Mouse (Mus musculus) forebrain, embryonic 15.5 days (tissue): ENCODE data around the gene Ydjc. TPM values are rescaled to one million over a fixed set of nuclear protein-coding genes. Genes with fewer than 3 reads are reported as not detected.
A peak's percentile ranks its signal among the peaks of the same experiment; 100 is the strongest.
"Not testable (repeated sequence)": the region's sequence is repeated elsewhere in the genome, so short reads cannot be mapped to it uniquely, and the experiment has no call there.

Experiments
- ATAC-seq: fragments of 200-750 bp; cut with Nextera tagmentation; replicated peaks from 2 replicates; pipeline ENCODE4 v1.8.0; 2017; ENCODE audit warnings: mild to moderate bottlenecking, moderate TSS enrichment, moderate library complexity
- H3K27ac ChIP-seq: fragments of 300-500 bp; sonication (generic); replicated peaks from 2 replicates; pipeline ENCODE4 v1.5.1; 2015; ENCODE audit warnings: mild to moderate bottlenecking, inconsistent platforms
- H3K27me3 ChIP-seq: fragments of 300-500 bp; sonication (generic); 2 replicates; pipeline ENCODE4 v1.6.1; 2015; ENCODE audit warnings: inconsistent platforms
- H3K36me3 ChIP-seq: fragments of 300-500 bp; sonication (generic); 2 replicates; pipeline ENCODE4 v1.6.1; 2015; ENCODE audit warnings: mild to moderate bottlenecking, inconsistent platforms
- H3K4me1 ChIP-seq: fragments of 300-500 bp; sonication (generic); 2 replicates; pipeline ENCODE4 v1.6.1; 2015; ENCODE audit warnings: inconsistent platforms
- H3K4me2 ChIP-seq: fragments of 300-500 bp; sonication (generic); replicated peaks from 2 replicates; pipeline ENCODE4 v1.6.1; 2015; ENCODE audit warnings: mild to moderate bottlenecking, inconsistent platforms
- H3K4me3 ChIP-seq: fragments of 300-500 bp; sonication (generic); 2 replicates; pipeline ENCODE4 v1.5.1; 2015; ENCODE audit warnings: mild to moderate bottlenecking, inconsistent platforms
- H3K9ac ChIP-seq: fragments of 300-500 bp; sonication (generic); replicated peaks from 2 replicates; pipeline ENCODE4 v1.6.1; 2015; ENCODE audit warnings: mild to moderate bottlenecking, inconsistent platforms
- H3K9me3 ChIP-seq: fragments of 300-500 bp; sonication (generic); 2 replicates; pipeline ENCODE4 v1.6.1; 2016; ENCODE audit warnings: inconsistent platforms
- WGBS: fragments of 180-500 bp; shearing (Covaris S2); methylation state at CpG from one replicate; pipeline ENCODE4 v1.1.7; 2015; ENCODE audit warnings: mixed read lengths; 5-methylcytosine and 5-hydroxymethylcytosine counted together
- polyA plus RNA-seq: library from polyadenylated mRNA; unstranded; fragments of >200 nt; fragmentation: Nextera tagmentation; extraction: Ambion mirVana; gene quantifications from 2 replicates; pipeline ENCODE4 v1.2.1, GENCODE M21; 2015

Ydjc gene
- polyA plus RNA-seq, 1 experiment from 2014 or later = 26.3 TPM

DNA sequence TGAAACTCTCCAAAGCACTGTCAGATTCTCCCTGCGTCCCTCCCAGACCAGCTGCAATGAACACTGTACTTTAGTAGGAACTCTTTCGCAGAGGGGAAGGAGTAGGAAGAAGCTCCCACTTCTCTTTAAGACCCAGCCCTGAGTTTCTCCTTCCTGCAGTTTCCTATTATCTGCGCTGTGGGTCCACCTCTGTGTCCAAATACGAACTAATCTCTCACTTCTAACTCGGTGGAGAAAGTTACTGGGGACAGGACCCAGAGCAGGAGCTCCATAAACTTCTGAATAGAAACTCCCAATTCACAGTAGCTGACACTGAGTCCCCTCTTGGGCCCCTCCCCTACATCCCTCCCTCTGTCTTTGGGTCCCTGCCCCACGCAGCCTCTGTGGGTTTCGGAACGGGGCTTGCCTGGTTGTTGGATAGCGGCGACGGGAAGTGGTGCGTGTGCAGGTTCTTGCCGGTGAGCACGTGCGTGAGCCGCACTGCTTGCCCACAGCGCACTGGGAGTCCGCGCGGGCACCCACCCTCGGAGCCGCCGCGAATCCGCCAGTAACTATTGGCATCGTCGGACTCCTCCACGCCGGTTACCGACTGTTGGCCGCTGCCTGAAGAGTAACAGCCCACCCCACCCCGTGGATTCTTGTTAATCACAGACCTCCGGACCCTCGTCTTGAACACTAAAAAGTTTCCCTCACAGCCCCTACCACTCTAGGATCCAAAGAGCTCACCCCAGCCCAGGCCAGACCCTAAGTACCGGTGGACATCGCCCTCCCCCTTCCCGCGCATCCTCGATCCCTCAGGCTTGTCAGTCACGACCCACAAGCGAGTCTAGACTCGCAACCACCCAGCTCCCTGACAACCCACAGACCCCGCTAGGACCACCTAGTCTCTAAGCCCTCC, 13.0 kb upstream of the Ydjc start:
- no peak for ATAC-seq
- Histone ChIP-seq H3K4me1 (peaks cover 16% of the 10 kb centered on the region), H3K9ac (peak overlapping the region; percentile 53), H3K27me3 (no peaks in the 10 kb centered on the region), H3K4me2 (peak overlapping the region; percentile 91), H3K27ac (peak overlapping the region; percentile 72), H3K36me3 (no peaks in the 10 kb centered on the region), H3K4me3 (peak overlapping the region; percentile 59), H3K9me3 (no peaks in the 10 kb centered on the region)
- 3% methylated on average over 43 of the region's 43 CpGs for WGBS

DNA sequence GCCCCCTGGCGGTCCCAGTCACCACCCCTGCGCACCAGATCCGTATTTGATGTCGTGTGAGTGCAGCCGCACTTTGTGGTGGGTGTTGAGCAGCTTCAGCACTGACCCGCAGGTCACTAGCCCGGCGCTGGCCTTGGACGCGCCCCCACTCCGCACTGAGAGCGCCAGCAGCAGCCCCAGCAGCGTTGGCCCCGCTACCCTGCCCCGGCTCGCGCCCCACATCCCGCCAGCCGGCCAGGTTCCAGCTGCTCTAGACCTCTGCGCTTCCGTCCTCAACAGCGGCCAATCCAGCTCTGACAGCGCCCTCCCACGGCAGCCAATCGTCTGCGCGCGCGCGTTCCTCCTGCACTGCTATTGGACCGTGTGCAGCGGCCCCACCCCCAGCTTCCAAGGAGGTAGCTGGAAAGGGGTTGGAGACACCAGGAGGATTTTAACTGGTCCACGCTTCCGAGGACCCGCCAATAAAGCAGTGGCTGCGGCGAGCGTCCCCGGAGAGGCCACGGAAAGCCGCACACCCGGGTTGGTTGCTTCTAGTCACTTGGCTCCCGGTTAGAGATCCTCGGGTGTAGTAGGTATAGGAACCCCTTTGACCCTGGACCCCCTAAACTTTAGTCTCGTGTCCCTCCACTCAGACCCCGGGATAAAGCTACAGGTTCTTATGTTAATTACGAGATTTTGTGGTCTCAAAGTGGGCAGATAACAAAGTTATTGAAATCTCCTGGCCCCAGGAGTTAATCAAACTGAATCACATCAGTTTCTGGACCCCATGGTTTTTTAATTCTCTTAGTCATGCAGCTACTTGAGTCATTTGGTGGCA, 12.1 kb upstream of the Ydjc start, which contains the start of gene Sdf2l1:
Sdf2l1 (minus strand) TSS at position 295 of the 817 bp plus-strand sequence.
- H3K36me3 ChIP-seq = no peaks in the 10 kb centered on the region
- no peaks in the 10 kb centered on the region for H3K27me3 ChIP-seq
- peak within 1 kb of the TSS; percentile 59 for H3K4me3 ChIP-seq
- WGBS = under 1% methylated on average over 47 of the region's 47 CpGs
- H3K4me2 ChIP-seq = peak within 1 kb of the TSS; percentile 91
- H3K9me3 ChIP-seq = no peaks in the 10 kb centered on the region
- H3K27ac ChIP-seq = peak within 1 kb of the TSS; percentile 72
- peak within 1 kb of the TSS; percentile 53 for H3K9ac ChIP-seq
- ATAC-seq = peak; percentile 99
- peaks cover 16% of the 10 kb centered on the region for H3K4me1 ChIP-seq

DNA sequence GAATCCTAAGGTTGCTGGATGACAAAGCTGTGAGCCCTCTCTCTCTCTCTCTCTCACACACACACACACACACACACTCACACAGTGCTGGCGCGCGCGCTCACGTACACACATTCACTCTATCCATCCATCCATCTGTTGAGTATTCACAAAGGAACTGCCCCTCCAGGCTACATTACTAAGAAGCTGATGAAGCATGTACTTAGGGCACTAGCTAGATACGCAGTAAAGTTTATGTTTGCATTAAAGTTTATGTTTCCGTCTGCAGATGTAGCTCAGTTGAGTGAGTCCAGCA, 11.6 kb upstream of the Ydjc start:
- peak overlapping the region; percentile 91 for H3K4me2 ChIP-seq
- H3K4me3 ChIP-seq = peak overlapping the region; percentile 59
- 0 out of 2 replicates have a peak, but pooled peaks have one; percentile 11 for ATAC-seq
- H3K4me1 ChIP-seq = peaks cover 16% of the 10 kb centered on the region
- peak overlapping the region; percentile 34 for H3K9ac ChIP-seq
- WGBS = 23% methylated on average over 7 of the region's 7 CpGs
- no peaks in the 10 kb centered on the region for H3K36me3 ChIP-seq
- peak overlapping the region; percentile 44 for H3K27ac ChIP-seq
- no peaks in the 10 kb centered on the region for H3K9me3 ChIP-seq
- no peaks in the 10 kb centered on the region for H3K27me3 ChIP-seq

DNA sequence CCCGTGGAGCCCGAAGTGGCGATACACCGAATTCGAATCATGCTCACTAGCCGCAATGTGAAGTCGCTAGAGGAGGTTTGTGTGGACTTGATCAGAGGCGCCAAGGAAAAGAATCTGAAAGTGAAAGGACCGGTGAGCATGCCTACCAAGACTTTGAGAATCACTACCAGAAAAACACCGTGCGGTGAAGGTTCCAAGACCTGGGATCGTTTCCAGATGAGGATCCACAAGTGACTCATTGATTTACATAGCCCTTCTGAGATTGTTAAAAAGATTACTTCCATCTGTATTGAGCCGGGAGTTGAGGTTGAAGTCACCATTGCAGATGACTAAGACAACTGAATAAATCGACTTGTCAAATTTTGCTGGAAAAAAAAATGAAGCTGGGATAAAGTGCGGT, 7.1 kb upstream of the Ydjc start:
- Histone ChIP-seq H3K9me3 (no peaks in the 10 kb centered on the region), H3K27me3 (no peaks in the 10 kb centered on the region), H3K9ac (no peak overlapping the region), H3K27ac (no peak overlapping the region), H3K4me1 (peaks cover 6% of the 10 kb centered on the region), H3K4me3 (no peak overlapping the region), H3K36me3 (no peaks in the 10 kb centered on the region), H3K4me2 (no peak overlapping the region)
- 91% methylated on average over 15 of the region's 15 CpGs for WGBS
- ATAC-seq = no peak

DNA sequence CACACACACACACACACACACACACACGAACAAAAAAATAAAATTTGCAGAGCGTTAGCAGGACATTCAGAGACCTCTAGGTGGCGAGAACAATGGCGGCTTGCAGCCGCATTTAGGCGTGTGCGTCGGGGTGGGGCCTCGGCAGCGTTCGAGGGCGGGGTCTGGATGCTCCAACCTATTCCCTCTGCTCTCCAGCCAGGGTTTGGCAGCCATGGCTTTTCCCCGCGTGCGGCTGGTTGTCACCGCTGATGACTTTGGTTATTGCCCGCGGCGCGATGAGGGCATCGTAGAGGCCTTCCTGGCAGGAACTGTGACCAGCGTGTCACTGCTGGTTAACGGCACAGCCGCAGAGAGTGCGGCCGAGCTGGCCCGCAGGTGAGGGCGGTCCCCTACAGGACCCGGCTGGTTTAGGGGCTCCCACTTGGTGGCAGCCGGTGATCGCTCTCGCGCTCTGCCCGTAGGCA, 2.4 kb downstream of the Ydjc start, which contains the start of gene Ccdc116:
Ccdc116 (minus strand) TSS at position 458 of the 464 bp plus-strand sequence.
- Histone ChIP-seq H3K27ac (no peak within 1 kb of the TSS; the same call in 1 of the 2 replicates), H3K9ac (peak within 1 kb of the TSS; percentile 47), H3K36me3 (no peaks in the 10 kb centered on the region), H3K4me1 (peaks cover 15% of the 10 kb centered on the region), H3K27me3 (peaks cover 5% of the 10 kb centered on the region; the same call in 1 of the 2 replicates), H3K4me3 (peak within 1 kb of the TSS; percentile 52), H3K4me2 (peak within 1 kb of the TSS; percentile 90), H3K9me3 (no peaks in the 10 kb centered on the region)
- peak; percentile 90 for ATAC-seq
- 0% methylated on average over 34 of the region's 34 CpGs for WGBS

DNA sequence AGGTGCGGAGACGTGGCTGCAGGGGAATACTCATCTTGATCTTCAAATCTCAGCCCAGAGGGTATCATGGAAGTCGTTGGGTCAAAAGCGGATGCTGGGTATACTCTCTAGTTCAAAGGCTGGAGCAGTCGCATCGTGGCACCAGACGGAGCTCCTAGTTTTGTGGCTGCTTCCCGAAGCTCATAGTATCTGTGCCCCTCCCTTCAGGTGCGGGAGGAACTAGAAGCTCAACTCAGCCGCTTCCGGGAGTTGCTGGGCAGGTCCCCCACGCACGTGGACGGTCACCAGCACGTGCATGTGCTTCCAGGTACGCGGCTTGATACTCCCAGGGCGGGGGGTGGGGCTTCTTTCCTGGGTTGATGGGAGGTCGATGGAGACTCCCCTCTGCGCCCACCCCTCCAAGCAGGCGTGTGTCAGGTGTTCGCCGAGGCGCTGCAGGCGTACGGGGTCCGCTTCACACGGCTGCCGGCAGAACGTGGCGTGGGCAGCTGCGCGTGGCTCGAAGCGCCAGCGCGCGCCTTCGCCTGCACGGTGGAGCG, 3.0 kb downstream of the Ydjc start:
- Histone ChIP-seq H3K4me3 (peak overlapping the region; percentile 52), H3K4me2 (peak overlapping the region; percentile 90), H3K4me1 (peaks cover 15% of the 10 kb centered on the region), H3K9ac (peak overlapping the region; percentile 47), H3K9me3 (no peaks in the 10 kb centered on the region), H3K36me3 (no peaks in the 10 kb centered on the region), H3K27me3 (peaks cover 5% of the 10 kb centered on the region; the same call in 1 of the 2 replicates), H3K27ac (no peak overlapping the region; the same call in 1 of the 2 replicates)
- ATAC-seq = peak; percentile 28
- WGBS = under 1% methylated on average over 41 of the region's 41 CpGs

DNA sequence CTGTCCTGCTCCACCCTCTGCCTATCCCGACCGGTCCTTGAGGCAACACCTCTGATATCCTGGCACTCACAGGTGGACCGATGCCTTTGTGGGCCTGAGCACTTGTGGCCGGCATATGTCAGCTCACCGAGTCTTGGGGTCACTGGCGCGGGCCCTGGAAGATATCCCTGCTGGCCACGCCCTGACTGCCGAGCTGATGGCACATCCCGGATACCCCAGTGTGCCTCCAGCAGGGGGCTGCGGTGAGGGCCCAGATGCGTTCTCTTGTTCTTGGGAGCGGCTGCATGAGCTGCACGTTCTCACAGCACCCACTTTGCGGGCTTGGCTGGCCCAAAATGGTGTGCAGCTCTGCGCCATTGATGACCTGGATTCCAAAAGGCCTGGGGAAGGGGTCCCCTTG, 3.7 kb downstream of the Ydjc start:
- H3K27me3 ChIP-seq = peaks cover 5% of the 10 kb centered on the region; the same call in 1 of the 2 replicates
- ATAC-seq = peak; percentile 5
- peak overlapping the region; percentile 90 for H3K4me2 ChIP-seq
- H3K9ac ChIP-seq = peak overlapping the region; percentile 47; the same call in 1 of the 2 replicates
- 5% methylated on average over 16 of the region's 16 CpGs for WGBS
- H3K4me1 ChIP-seq = peaks cover 15% of the 10 kb centered on the region
- no peaks in the 10 kb centered on the region for H3K9me3 ChIP-seq
- H3K4me3 ChIP-seq = peak overlapping the region; percentile 52
- H3K36me3 ChIP-seq = 0 out of 2 replicates have a peak, but pooled peaks cover 2% of the 10 kb centered on the region
- H3K27ac ChIP-seq = no peak overlapping the region

DNA sequence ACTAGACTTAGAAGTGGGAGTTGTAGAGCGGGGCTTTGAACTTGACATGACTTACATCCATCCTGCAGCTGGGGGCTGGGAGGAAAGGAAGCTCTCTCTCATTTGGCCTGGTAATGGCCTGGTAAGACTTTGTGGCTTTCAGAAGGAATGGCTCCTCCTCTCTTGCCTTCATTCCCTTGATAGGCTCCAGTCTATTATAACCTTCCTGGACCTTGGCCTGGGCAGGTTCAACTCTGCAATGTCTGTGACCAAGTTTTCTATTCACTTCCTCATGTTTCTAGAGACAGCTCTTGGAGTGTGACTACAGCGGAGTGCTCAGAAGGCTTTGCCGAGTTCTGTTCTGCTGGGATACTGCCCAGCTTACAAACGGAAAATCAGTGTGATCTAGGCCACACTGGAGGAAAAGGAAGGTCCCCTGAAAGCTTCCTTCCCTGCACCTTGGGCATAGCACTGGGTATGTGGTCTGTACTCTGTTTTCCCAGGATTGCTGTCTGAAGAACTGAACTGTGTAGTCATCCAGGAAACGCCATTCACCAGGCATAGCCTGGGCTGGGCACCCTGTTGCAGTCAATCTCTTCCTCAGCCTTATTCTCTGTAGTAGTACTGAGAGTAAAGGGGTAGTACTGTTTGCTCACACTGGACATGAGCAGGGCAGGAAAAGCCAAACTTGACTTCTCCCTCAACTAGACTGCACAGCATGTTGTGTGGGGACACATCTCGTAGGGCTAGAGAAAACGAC, 6.3 kb downstream of the Ydjc start:
- WGBS = 89% methylated on average over 7 of the region's 7 CpGs
- Histone ChIP-seq H3K4me3 (no peak overlapping the region), H3K4me2 (no peak overlapping the region), H3K4me1 (peaks cover 15% of the 10 kb centered on the region), H3K9ac (no peak overlapping the region), H3K9me3 (no peaks in the 10 kb centered on the region), H3K27me3 (peaks cover 5% of the 10 kb centered on the region; the same call in 1 of the 2 replicates), H3K36me3 (peaks cover 16% of the 10 kb centered on the region; the same call in 1 of the 2 replicates), H3K27ac (no peak overlapping the region)
- ATAC-seq = no peak

DNA sequence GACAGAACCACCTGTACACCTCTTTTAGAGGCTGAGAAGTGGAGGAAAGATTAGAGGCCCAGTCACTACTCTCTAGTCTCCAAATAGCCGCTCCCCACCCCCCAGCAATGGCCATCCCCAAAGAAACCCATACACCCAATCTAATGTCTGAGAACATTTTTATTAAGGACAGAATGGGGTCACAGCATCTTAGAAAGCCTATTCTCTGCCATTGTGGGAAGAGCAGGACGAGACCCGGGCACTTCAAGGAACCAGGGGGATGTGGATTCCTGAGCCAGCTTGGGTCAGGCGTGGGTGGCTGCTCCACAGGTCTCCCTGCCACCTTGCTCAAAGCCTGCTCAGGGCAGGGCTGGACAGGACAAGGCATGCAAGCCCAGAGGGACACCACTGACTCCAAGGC, 7.5 kb downstream of the Ydjc start:
- Histone ChIP-seq H3K27me3 (peaks cover 5% of the 10 kb centered on the region; the same call in 1 of the 2 replicates), H3K4me1 (peaks cover 15% of the 10 kb centered on the region), H3K27ac (no peak overlapping the region), H3K4me2 (no peak overlapping the region), H3K4me3 (no peak overlapping the region), H3K9ac (no peak overlapping the region), H3K36me3 (peaks cover 16% of the 10 kb centered on the region; the same call in 1 of the 2 replicates), H3K9me3 (no peaks in the 10 kb centered on the region)
- no peak for ATAC-seq
- 94% methylated on average over 4 of the region's 4 CpGs for WGBS

DNA sequence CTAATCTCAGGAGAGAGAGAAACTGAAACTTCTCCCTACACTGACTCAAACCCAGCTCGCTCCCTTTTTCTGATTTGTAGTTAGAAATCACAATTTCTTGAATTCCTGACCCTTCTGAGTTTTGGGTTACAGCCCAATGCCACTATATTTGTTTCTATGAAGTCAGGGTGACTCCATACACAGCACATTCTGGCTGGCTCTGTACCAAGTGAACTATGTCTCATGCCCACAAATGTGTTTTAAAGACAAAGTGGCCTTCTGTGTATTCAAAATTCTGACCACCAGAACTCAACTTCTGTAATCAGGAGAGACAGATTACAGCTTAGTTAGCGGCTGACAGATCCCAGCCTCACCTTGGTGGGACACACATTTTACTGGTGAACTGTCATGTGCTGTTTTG, 9.9 kb downstream of the Ydjc start:
- no peaks in the 10 kb centered on the region for H3K4me1 ChIP-seq
- 97% methylated on average over 2 of the region's 2 CpGs for WGBS
- no peaks in the 10 kb centered on the region for H3K9me3 ChIP-seq
- peaks cover 31% of the 10 kb centered on the region; the same call in 1 of the 2 replicates for H3K36me3 ChIP-seq
- H3K27ac ChIP-seq = no peak overlapping the region
- no peak overlapping the region for H3K4me3 ChIP-seq
- no peak overlapping the region for H3K4me2 ChIP-seq
- H3K9ac ChIP-seq = no peak overlapping the region
- no peak for ATAC-seq
- H3K27me3 ChIP-seq = no peaks in the 10 kb centered on the region

DNA sequence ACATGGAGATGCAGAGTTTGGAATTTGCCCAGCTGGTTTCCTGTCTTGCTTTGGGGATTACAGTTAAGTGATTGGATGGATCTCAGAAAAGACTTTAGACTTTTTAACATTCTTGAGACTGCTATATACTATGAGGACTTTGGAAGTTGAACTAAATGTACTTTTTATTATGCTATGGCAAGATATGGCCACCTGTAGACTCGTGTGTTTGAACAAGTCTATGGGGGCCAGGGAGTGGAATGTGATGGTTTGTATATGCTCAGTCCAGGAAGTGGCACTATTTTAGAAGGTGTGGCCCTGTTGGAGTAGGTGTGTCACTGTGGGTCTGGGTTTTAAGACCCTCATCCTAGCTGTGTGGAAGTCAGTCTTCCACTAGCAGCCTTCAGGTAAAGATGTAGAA, 21.1 kb downstream of the Ydjc start:
- not testable (repeated sequence) for H3K27ac ChIP-seq, H3K27me3 ChIP-seq, H3K9me3 ChIP-seq, H3K4me1 ChIP-seq, H3K9ac ChIP-seq, H3K4me3 ChIP-seq, H3K4me2 ChIP-seq, ATAC-seq
- peaks cover 27% of the 10 kb centered on the region for H3K36me3 ChIP-seq
- WGBS = 92% methylated on average over 1 of the region's 1 CpGs
